Mouse (Mus musculus) heart, postnatal 0 days (tissue): Measurements from ENCODE around the gene Lcmt1. TPM values are rescaled to one million over a fixed set of nuclear protein-coding genes. Genes with fewer than 3 reads are reported as not detected.

Experiments
- ATAC-seq: fragments of 200-750 bp; cut with Nextera tagmentation; 2 replicates; pipeline ENCODE4 v1.8.0; 2017; ENCODE audit warnings: low read depth, moderate number of reproducible peaks, moderate library complexity; ENCODE audit not compliant: insufficient read depth
- DNase-seq: peaks from one replicate; pipeline ENCODE4 v3.0.0-alpha.2; 2016; ENCODE audit warnings: low spot score
- H3K27ac ChIP-seq: fragments of 300-500 bp; sonication (generic); 2 replicates; pipeline ENCODE4 v1.5.1; 2014; ENCODE audit warnings: low read depth, mild to moderate bottlenecking
- H3K27me3 ChIP-seq: fragments of 300-500 bp; sonication (generic); 2 replicates; pipeline ENCODE4 v1.6.1; 2014; ENCODE audit warnings: low read length, mixed read lengths; ENCODE audit not compliant: control insufficient read depth, insufficient read depth
- H3K36me3 ChIP-seq: fragments of 300-500 bp; sonication (generic); replicated peaks from 2 replicates; pipeline ENCODE4 v1.6.1; 2014; ENCODE audit warnings: low read length, mixed read lengths; ENCODE audit not compliant: control insufficient read depth, insufficient read depth
- H3K4me1 ChIP-seq: fragments of 300-500 bp; sonication (generic); 2 replicates; pipeline ENCODE4 v1.6.1; 2014; ENCODE audit warnings: antibody characterized with exemption; ENCODE audit not compliant: control insufficient read depth, insufficient read depth
- H3K4me2 ChIP-seq: fragments of 300-500 bp; sonication (generic); 2 replicates; pipeline ENCODE4 v1.6.1; 2014; ENCODE audit warnings: low read depth, mild to moderate bottlenecking, low read length, moderate library complexity
- H3K4me3 ChIP-seq: fragments of 300-500 bp; sonication (generic); 2 replicates; pipeline ENCODE4 v1.5.1; 2014; ENCODE audit warnings: low read depth, low read length
- H3K9ac ChIP-seq: fragments of 300-500 bp; sonication (generic); replicated peaks from 2 replicates; pipeline ENCODE4 v1.6.1; 2014; ENCODE audit warnings: low read depth, low read length, mixed read lengths
- H3K9me3 ChIP-seq: fragments of 300-500 bp; sonication (generic); replicated peaks from 2 replicates; pipeline ENCODE4 v1.6.1; 2016; ENCODE audit warnings: low read length; ENCODE audit not compliant: control insufficient read depth
- CTCF ChIP-seq: IDR thresholded peaks from 2 replicates; pipeline ENCODE4 v1.5.1; 2016; ENCODE audit warnings: antibody characterized with exemption, control low read depth, low read depth
- EP300 ChIP-seq: IDR thresholded peaks from 2 replicates; pipeline ENCODE4 v1.6.1; 2016; ENCODE audit warnings: antibody characterized with exemption, low read depth
- WGBS: fragments of 180-500 bp; shearing (Covaris S2); extraction: QIAGEN DNeasy Blood & Tissue Kit; methylation state at CpG from one replicate; pipeline ENCODE4 v1.1.7; 2014; 5-methylcytosine and 5-hydroxymethylcytosine counted together
- polyA plus RNA-seq: library from polyadenylated mRNA; unstranded; fragments of >200 nt; fragmentation: Nextera tagmentation; extraction: Ambion mirVana; gene quantifications from 2 replicates; pipeline ENCODE4 v1.2.1, GENCODE M21; 2015
- total RNA-seq: library from RNA; depleted of rRNA; stranded (reverse); fragments of >200 nt; gene quantifications from 2 replicates; pipeline ENCODE4 v1.2.3, GENCODE M21; 2014; ENCODE audit warnings: low replicate concordance

Lcmt1 gene
- total and polyA plus RNA-seq, 2 experiments from 2014 or later = 12.4 to 36.2 TPM

DNA sequence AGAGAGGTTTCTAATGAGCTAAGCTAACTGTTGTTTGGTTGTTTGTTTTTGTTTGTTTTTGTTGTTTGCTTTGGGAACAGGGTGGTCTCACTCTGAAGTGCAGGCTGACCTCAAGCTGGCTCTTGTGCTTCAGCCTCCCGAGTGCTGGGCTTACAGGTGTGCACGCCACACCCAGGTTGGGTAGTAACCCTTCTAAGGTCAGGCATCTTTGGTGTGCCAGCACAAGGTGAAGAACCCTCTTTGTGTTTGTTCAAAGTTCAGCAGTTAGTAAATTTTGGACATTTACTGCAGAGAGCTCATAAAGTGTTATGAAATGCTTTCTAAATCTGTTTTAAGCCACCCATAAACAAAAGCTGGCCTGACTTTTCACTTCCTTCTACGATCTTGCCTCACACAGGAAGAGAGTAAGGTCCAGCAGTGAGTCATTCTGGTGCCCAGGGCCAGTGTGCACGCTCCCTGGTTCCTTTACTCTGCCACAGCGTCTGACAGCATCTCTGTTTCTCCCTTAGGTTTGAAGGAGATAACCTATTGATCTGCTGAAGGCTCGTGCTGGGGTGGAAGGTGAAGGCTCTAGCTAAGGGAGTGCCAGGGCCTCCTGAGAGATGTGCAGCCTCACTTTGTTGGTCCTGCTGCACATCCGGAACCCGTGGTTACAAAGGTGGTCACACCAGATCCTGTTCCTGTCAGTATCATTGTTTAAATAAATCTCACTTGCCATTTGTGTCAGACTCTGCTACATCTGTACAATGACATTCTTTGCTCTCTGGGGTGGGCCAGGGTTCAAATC is 60.2 kb downstream of the Lcmt1 start:
- DNase-seq (no peak), ATAC-seq (no peak)
- Histone ChIP-seq H3K9me3 (no peaks in the 10 kb centered on the region), H3K4me1 (no peaks in the 10 kb centered on the region; the same call in 1 of the 2 replicates), H3K4me3 (no peak overlapping the region), H3K27me3 (no peaks in the 10 kb centered on the region), H3K36me3 (peaks cover 13% of the 10 kb centered on the region; the same call in 1 of the 2 replicates), H3K4me2 (no peak overlapping the region), H3K9ac (no peak overlapping the region), H3K27ac (no peak overlapping the region)
- WGBS = 76% methylated on average over 8 of the region's 8 CpGs
- TF ChIP-seq EP300 (no peak), CTCF (no peak)

DNA sequence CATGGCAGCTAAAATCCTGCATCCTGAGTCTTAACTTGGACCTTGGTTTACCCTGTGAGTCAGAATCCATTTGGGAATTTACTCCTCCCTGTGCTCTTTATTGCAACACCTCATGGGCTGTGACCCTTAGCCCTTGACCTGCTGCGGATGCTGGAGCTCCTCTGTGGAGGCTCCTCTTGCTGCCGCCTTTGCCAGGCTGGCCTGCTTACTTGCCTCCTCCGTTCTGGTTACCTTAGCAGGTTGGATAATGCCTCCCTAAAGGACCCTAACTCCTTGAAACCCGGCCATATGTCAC is 60.8 kb downstream of the Lcmt1 start:
- 80% methylated on average over 4 of the region's 4 CpGs for WGBS
- Histone ChIP-seq H3K27ac (no peak overlapping the region), H3K9ac (no peak overlapping the region), H3K4me1 (no peaks in the 10 kb centered on the region; the same call in 1 of the 2 replicates), H3K27me3 (no peaks in the 10 kb centered on the region), H3K9me3 (no peaks in the 10 kb centered on the region), H3K36me3 (peaks cover 13% of the 10 kb centered on the region; the same call in 1 of the 2 replicates), H3K4me3 (no peak overlapping the region), H3K4me2 (no peak overlapping the region)
- no peak for DNase-seq
- no peak for TF ChIP-seq CTCF
- no peak for TF ChIP-seq EP300
- no peak for ATAC-seq

DNA sequence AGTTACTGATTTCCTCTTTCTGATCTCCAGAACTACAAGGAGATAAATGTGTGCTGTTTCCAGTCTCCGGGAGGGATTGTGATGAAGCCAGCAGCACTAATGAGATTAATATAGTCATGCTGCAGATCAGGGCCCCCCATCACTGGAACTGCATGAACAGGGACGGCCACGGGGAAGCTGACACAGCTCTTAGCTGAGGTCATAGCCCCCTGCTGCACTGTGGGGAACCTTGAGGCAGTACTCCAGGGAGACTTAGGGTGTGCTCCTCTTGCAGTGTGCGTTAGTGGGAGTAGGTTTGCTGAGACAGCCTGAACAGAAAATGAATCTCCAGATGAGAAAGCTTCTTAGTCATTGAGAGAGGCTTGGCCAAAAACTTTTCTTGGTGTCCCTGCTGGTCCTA is 61.6 kb downstream of the Lcmt1 start:
- no peaks in the 10 kb centered on the region for H3K4me1 ChIP-seq
- DNase-seq = no peak
- peaks cover 13% of the 10 kb centered on the region; the same call in 1 of the 2 replicates for H3K36me3 ChIP-seq
- no peak for ATAC-seq
- H3K27me3 ChIP-seq = no peaks in the 10 kb centered on the region
- H3K4me3 ChIP-seq = no peak overlapping the region
- H3K27ac ChIP-seq = no peak overlapping the region
- H3K9me3 ChIP-seq = no peaks in the 10 kb centered on the region
- no peak overlapping the region for H3K9ac ChIP-seq
- TF ChIP-seq EP300 = no peak
- no peak for TF ChIP-seq CTCF
- 72% methylated on average over 4 of the region's 4 CpGs for WGBS
- H3K4me2 ChIP-seq = no peak overlapping the region

DNA sequence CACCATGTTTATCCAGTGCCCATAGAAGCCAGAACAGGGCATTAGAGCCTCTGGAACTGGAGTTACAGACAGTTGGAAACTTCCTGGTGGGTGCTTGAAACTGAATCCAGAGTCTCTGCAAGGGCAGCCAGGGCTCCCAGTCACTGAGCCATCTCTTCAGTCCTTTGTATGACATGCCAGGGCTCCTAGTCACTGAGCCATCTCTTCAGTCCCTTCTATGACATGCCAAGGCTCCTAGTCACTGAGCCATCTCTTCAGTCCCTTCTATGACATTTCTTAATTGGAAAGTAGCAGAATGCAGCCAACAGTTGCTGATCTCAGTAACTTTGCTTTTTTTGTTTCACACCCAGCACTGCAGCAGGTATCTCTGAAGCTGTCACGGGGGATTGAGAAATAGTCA is 72.5 kb downstream of the Lcmt1 start:
- no peaks in the 10 kb centered on the region for H3K27me3 ChIP-seq
- DNase-seq (no peak), ATAC-seq (no peak)
- no peak overlapping the region for H3K9ac ChIP-seq
- H3K36me3 ChIP-seq = no peaks in the 10 kb centered on the region
- no peaks in the 10 kb centered on the region for H3K4me1 ChIP-seq
- WGBS = 55% methylated on average over 1 of the region's 1 CpGs
- no peak for TF ChIP-seq EP300
- TF ChIP-seq CTCF = no peak
- peaks cover 8% of the 10 kb centered on the region; the same call in 1 of the 2 replicates for H3K9me3 ChIP-seq
- no peak overlapping the region for H3K4me2 ChIP-seq
- H3K27ac ChIP-seq = no peak overlapping the region
- no peak overlapping the region for H3K4me3 ChIP-seq

DNA sequence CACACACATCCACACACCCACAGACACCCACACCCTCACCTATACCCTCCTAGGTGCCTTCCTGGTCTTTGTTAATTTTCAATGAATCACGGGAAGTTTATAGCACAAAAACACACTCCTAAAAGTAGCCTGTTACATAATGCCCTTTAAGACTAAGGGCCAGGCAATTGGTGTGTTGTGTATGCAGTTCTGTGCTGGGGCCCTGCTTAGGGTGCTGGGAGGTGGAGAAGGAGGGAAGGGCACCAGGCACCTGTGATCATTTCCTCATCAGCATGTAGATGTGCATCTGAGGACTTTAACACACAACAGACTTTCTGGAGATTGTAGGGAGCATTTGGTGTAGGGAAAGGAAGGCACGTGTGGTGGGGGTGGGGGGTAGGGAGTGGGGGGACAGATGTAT is 79.2 kb downstream of the Lcmt1 start:
- 89% methylated on average over 2 of the region's 2 CpGs for WGBS
- no peak overlapping the region for H3K4me2 ChIP-seq
- no peaks in the 10 kb centered on the region for H3K36me3 ChIP-seq
- no peak overlapping the region for H3K9ac ChIP-seq
- DNase-seq (no peak), ATAC-seq (no peak)
- H3K4me3 ChIP-seq = no peak overlapping the region
- H3K4me1 ChIP-seq = no peaks in the 10 kb centered on the region
- H3K9me3 ChIP-seq = no peaks in the 10 kb centered on the region
- no peaks in the 10 kb centered on the region for H3K27me3 ChIP-seq
- H3K27ac ChIP-seq = no peak overlapping the region
- TF ChIP-seq CTCF = no peak
- TF ChIP-seq EP300 = no peak

DNA sequence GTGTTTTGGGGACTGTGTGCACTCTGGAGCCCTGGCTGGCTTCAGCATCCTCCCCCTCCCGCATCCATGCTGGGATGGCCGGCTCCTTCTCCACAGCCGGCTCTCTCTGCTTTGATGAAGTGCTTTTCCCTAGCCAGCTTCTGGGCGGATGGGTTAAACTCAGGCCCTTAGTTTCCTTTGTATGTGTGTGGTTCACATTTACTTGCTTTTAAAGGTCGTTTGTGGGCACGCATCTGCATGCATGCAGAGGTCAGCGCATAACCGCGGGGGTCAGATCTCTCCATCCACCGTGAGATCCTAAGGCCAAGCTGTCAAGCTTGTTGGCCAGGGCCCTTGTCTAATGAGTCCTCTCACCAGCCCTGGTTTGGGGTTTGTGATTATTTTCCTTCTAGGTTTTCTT is 80.1 kb downstream of the Lcmt1 start:
- DNase-seq (no peak), ATAC-seq (no peak)
- Histone ChIP-seq H3K36me3 (no peaks in the 10 kb centered on the region), H3K9me3 (no peaks in the 10 kb centered on the region), H3K27ac (no peak overlapping the region), H3K27me3 (no peaks in the 10 kb centered on the region), H3K4me3 (no peak overlapping the region), H3K4me1 (no peaks in the 10 kb centered on the region), H3K9ac (no peak overlapping the region), H3K4me2 (no peak overlapping the region)
- TF ChIP-seq EP300 (no peak), CTCF (no peak)
- WGBS = 69% methylated on average over 10 of the region's 10 CpGs
